Mouse (Mus musculus) stomach, postnatal 0 days (tissue): ENCODE measurements at regions not wholly inside any gene's neighbourhood (a gene's known extent, or its start where the extent isn't known, plus 50 kb on each side); places are given as distances from the start of the nearest gene placed in this dataset.
"Not testable (repeated sequence)": the region's sequence is repeated elsewhere in the genome, so short reads cannot be mapped to it uniquely, and the experiment has no call there.

Experiments
- CTCF ChIP-seq: IDR thresholded peaks from 2 replicates; pipeline ENCODE4 v1.5.1; 2016; ENCODE audit warnings: antibody characterized with exemption, low read depth, mild to moderate bottlenecking, moderate library complexity
- EP300 ChIP-seq: optimal IDR thresholded peaks from 2 replicates; pipeline ENCODE3; 2016; ENCODE audit warnings: antibody characterized with exemption

DNA sequence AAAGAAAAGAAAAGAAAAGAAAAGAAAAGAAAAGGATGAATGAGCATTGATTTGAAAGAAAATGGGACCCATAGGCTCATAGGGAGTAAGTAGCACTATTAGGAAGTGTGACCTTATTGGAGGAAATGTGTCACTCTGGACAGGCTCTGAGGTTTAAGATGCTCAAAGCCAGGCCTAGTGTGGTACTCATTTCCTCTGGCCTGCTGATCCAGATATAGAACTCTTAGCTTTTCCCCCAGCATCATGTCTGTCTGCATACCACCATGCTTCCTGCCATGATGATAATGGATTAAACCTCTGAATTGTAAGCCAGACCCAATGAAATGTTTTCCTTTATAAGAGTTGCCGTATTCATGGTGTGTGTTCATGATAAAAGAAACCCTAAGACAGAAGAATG lies 206.9 kb downstream of the Samd9l start:
- not testable (repeated sequence) for TF ChIP-seq CTCF, EP300
